Mouse (Mus musculus): Measurements from ENCODE around the gene Eloa. TPM values are rescaled to one million over a fixed set of nuclear protein-coding genes. Genes with fewer than 3 reads are reported as not detected.
"Not testable (repeated sequence)": the region's sequence is repeated elsewhere in the genome, so short reads cannot be mapped to it uniquely, and the experiment has no call there.

The Eloa gene
- polyA plus RNA-seq (2015; fragmentation: Nextera tagmentation; extraction: Ambion mirVana) = 36.4 and 37.9 TPM in 2 replicates

DNA sequence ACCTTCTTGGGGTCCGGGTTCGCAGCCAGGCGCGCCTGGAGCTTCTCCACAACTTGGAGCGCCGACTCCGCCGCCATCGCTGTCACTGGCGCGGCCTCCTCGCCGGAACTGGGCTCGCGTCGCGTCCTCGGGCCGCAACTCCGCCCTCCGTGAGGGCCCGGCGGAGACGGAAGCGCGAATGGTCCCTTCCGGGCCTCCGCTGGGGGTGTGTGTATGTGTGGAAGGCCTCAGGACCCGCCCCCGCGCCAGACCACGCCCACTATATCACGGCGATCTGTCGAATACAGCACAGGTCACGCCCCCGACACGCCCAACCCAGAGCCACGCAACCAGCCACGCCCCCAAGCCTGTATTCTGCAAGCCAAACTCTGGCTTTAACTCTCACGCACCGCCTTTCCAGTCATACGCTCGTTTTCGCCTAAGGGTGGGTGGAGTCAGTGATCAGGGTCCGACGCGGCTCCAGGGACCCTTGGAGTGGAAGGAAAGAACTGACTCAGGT, at the start of gene Eloa:
Gene Eloa, minus strand, starts transcription at position 215 of the 499 bp plus-strand sequence.
- Histone ChIP-seq H3K27ac (peak within 1 kb of the TSS; percentile 88), H3K27me3 (replicated peaks) (no peaks in the 10 kb centered on the region), H3K4me2 (peak within 1 kb of the TSS; percentile 79), H3K9me3 (no peaks in the 10 kb centered on the region), H3K4me3 (replicated peaks) (peak within 1 kb of the TSS; percentile 100), H3K36me3 (no peaks in the 10 kb centered on the region), H3K9ac (peak within 1 kb of the TSS; percentile 99), H3K4me1 (peaks cover 8% of the 10 kb centered on the region; the same call in 1 of the 2 replicates)
- peak; percentile 99 for ATAC-seq (ENCODE audit: insufficient read depth, low FRiP score, low read depth)
- under 1% methylated on average over 47 of the region's 48 CpGs for whole genome bisulfite sequencing

DNA sequence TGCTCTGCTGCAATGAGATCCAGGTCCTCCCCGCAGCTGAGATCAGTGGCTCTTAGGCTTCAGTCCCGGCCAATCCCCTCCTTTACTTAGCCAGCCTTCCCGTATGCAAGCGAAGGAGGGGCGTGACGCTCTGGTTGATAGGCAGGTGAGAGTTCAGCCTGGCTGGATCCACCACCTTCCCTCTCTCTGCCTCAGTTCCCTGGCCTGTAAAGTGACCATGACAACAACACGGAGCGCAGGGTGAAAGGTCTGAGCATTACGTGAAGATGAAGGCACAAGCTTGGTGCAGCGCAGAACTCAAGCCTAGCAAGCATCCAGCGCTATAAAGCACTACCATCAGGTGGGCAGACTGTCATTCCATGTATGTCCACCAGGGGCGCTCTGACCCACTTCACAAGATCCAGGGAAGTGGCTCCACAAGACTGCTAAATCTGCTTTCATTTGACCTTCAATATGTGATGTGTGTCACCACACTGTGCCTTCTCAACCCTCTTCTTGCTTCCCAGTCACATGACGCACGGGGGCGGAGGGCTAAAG, 49.7 kb upstream of the Eloa start:
- 7% methylated on average over 15 of the region's 15 CpGs for WGBS
- Histone ChIP-seq H3K4me1 (peaks cover 14% of the 10 kb centered on the region), H3K4me2 (peak overlapping the region; percentile 39; the same call in 1 of the 2 replicates), H3K9me3 (no peaks in the 10 kb centered on the region), H3K36me3 (no peaks in the 10 kb centered on the region), H3K27ac (0 out of 2 replicates have a peak overlapping the region, but pooled peaks have one; percentile 1), H3K9ac (no peak overlapping the region), H3K27me3 (replicated peaks) (no peaks in the 10 kb centered on the region), H3K4me3 (replicated peaks) (peak overlapping the region; percentile 13; the same call in 1 of the 2 replicates)
- peak; percentile 73 for ATAC-seq (ENCODE audit: insufficient read depth, low FRiP score, low read depth)

DNA sequence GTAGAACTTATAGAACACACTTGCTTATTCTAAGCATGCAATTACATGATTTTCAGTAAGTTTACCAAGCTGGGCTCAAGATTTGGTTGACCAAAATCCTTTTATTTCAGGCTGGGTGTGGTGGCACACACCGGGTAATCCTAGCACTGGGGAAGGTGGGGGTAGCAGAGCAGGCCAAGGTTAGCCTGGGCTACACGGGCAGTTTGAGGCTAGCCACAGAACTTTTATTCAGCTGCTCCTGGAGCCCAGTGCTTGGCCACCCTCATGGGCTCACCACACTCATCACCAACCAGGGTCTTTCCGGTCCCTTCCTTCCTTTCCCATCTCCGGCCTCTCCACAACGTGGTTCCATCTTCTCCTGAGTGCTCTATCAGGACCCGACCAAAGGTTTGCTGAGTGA, 49.0 kb upstream of the Eloa start:
- Histone ChIP-seq H3K27me3 (replicated peaks) (no peaks in the 10 kb centered on the region), H3K9me3 (no peaks in the 10 kb centered on the region), H3K4me1 (peaks cover 14% of the 10 kb centered on the region), H3K4me3 (replicated peaks) (no peak overlapping the region), H3K36me3 (no peaks in the 10 kb centered on the region), H3K27ac (0 out of 2 replicates have a peak overlapping the region, but pooled peaks have one; percentile 31), H3K9ac (no peak overlapping the region), H3K4me2 (no peak overlapping the region)
- ATAC-seq (ENCODE audit: insufficient read depth, low FRiP score, low read depth) = no peak
- WGBS = 56% methylated on average over 6 of the region's 6 CpGs

DNA sequence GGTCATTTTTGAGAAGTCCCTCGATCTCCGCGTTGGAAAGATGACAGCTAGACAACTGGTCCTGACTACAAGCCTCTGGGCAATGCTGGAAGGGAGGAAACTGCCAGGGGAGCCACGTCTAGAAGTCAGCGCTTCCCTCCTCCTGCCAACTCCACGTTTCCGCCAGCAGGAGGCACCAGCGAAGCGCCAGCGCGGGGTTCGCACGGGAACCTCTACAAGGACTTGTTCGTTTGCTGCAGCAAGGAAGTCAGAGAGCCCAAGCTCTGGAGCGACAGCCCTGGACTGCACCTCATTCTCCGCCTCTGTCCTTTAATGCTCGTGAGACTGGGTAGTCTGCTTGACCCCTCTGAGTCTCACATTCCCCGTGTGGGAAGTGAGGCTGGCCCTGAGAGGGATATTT, 48.4 kb upstream of the Eloa start:
- H3K9me3 ChIP-seq = no peaks in the 10 kb centered on the region
- H3K4me2 ChIP-seq = peak overlapping the region; percentile 25
- ATAC-seq (ENCODE audit: insufficient read depth, low FRiP score, low read depth) = peak; percentile 53
- no peaks in the 10 kb centered on the region for H3K27me3 ChIP-seq (replicated peaks)
- no peaks in the 10 kb centered on the region for H3K36me3 ChIP-seq
- H3K4me3 ChIP-seq (replicated peaks) = no peak overlapping the region
- 4% methylated on average over 18 of the region's 18 CpGs for WGBS
- 0 out of 2 replicates have a peak overlapping the region, but pooled peaks have one; percentile 31 for H3K27ac ChIP-seq
- peaks cover 14% of the 10 kb centered on the region for H3K4me1 ChIP-seq
- H3K9ac ChIP-seq = no peak overlapping the region

DNA sequence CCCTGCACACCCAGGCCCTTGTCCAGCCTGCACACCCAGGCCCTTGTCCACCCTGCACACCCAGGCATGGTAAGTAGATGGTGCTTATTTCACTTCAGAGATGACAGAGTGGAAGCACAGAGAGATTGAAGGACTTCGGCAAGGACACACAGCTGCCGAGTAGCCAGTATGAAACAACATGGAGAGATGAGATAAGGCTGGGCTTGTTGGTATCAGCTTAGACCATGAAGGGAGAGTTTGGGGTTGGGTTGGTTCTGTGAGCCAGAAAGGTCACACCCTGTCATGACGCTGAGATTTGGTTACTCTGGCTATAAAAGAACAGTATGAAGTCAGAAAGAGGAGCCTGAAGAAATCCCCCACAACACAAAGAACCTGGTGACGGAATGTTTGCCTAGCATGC, 47.8 kb upstream of the Eloa start:
- no peak overlapping the region for H3K27ac ChIP-seq
- WGBS = 55% methylated on average over 4 of the region's 4 CpGs
- peaks cover 14% of the 10 kb centered on the region for H3K4me1 ChIP-seq
- no peak for ATAC-seq (ENCODE audit: insufficient read depth, low FRiP score, low read depth)
- H3K9ac ChIP-seq = no peak overlapping the region
- H3K9me3 ChIP-seq = no peaks in the 10 kb centered on the region
- no peaks in the 10 kb centered on the region for H3K27me3 ChIP-seq (replicated peaks)
- no peak overlapping the region for H3K4me2 ChIP-seq
- H3K36me3 ChIP-seq = no peaks in the 10 kb centered on the region
- no peak overlapping the region for H3K4me3 ChIP-seq (replicated peaks)

DNA sequence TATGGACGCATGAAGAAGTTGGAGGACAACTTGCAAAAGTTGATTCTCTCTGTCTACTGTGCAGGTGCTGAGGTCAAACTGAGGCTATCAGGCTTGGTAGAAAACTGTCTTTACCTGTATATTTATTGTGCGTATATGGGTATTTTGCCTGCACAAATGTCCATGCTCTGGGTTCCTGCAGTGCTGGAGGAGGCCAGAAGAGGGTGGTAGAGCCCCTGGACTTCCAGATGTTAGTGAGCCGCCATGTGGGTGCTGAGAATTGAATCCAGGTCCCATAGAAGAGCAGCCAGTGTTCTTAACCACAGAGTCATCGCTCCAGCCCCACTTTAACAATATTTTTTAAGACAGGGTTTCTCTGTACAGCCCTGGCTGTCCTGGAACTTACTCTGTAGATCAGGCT, 41.6 kb upstream of the Eloa start:
- H3K4me3 ChIP-seq (replicated peaks) = no peak overlapping the region
- H3K9ac ChIP-seq = no peak overlapping the region
- H3K4me1 ChIP-seq = no peaks in the 10 kb centered on the region
- H3K9me3 ChIP-seq = no peaks in the 10 kb centered on the region
- 88% methylated on average over 4 of the region's 4 CpGs for WGBS
- H3K36me3 ChIP-seq = no peaks in the 10 kb centered on the region
- no peak overlapping the region for H3K27ac ChIP-seq
- no peak overlapping the region for H3K4me2 ChIP-seq
- ATAC-seq (ENCODE audit: insufficient read depth, low FRiP score, low read depth) = no peak
- no peaks in the 10 kb centered on the region for H3K27me3 ChIP-seq (replicated peaks)

DNA sequence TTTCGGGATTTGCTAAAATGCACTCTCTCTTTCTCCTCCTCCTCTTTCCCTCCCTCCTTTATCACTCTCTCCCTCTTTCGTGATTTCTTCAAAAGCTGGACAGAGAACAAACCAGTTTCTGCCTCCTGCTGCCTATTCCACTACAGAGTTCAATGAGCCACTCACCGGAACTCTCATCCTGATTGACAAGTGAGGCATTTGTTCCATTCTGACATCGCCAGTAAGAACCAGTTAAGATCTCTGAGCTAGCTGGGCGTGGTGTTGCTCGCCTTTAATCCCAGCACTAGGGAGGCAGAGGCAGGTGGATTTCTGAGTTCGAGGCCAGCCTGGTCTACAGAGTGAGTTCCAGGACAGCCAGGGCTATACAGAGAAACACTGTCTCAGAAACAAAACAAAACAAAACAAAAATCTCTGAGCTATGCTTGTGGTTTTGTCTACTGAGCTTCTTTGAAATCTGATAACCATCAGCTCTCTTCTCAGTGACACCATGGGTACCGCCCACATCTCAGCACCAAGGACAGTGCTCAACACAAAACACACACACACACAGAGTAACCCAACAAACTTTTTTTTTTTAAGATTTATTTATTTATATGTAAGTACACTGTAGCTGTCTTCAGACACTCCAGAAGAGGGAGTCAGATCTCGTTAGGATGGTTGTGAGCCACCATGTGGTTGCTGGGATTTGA, 38.4 kb upstream of the Eloa start:
- H3K9me3 ChIP-seq; ATAC-seq (ENCODE audit: insufficient read depth, low FRiP score, low read depth); H3K4me2 ChIP-seq; H3K4me3 ChIP-seq (replicated peaks); H3K27ac ChIP-seq; H3K36me3 ChIP-seq; H3K9ac ChIP-seq; H3K4me1 ChIP-seq; H3K27me3 ChIP-seq (replicated peaks): not testable (repeated sequence)
- WGBS = 56% methylated on average over 9 of the region's 9 CpGs

DNA sequence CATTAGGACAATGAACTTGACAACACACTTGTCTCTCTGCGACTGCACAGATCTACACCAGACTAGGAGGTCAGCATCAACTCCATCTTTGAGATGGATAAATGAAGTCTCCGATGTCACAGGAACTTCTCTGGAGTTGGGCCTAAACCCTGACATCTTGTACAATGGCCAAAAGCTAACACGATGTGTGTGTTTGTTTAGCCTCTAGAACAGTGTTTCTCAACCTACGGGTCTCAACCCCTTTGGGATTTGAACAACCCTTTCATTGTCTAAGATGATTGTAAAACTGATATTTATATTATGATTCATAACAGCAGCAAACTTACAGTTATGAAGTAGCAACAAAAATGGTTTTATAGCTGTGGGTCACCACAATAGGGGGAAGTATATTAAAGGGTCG, 36.4 kb upstream of the Eloa start:
- Histone ChIP-seq H3K4me2 (no peak overlapping the region), H3K9me3 (no peaks in the 10 kb centered on the region), H3K36me3 (no peaks in the 10 kb centered on the region), H3K9ac (no peak overlapping the region), H3K27me3 (replicated peaks) (no peaks in the 10 kb centered on the region), H3K27ac (no peak overlapping the region), H3K4me3 (replicated peaks) (no peak overlapping the region), H3K4me1 (no peaks in the 10 kb centered on the region)
- no peak for ATAC-seq (ENCODE audit: insufficient read depth, low FRiP score, low read depth)
- WGBS = 80% methylated on average over 5 of the region's 5 CpGs

DNA sequence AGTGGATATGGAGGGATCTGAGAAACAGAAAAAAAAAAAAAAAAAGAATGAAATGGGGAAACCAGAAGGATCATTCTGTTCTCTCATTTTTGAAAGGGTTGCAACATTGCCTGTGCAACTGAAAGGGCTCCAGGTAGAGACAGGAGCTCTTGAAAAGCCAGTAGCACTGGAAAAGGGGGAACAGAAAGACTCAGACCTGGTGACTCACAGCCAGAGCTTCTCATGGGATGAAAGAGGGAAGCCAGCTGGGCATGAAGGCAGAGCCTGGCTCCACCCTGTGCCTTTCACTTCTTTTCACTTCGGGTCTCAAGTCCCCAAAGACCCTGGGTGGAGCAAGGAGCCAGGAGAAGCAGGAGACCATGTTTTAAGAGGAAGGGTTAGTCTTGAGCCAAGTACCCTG, 34.5 kb upstream of the Eloa start:
- peaks cover 12% of the 10 kb centered on the region for H3K4me1 ChIP-seq
- no peak overlapping the region for H3K9ac ChIP-seq
- H3K36me3 ChIP-seq = peaks cover 9% of the 10 kb centered on the region; the same call in 1 of the 2 replicates
- H3K4me3 ChIP-seq (replicated peaks) = no peak overlapping the region
- no peak overlapping the region for H3K4me2 ChIP-seq
- no peaks in the 10 kb centered on the region for H3K9me3 ChIP-seq
- no peaks in the 10 kb centered on the region for H3K27me3 ChIP-seq (replicated peaks)
- H3K27ac ChIP-seq = no peak overlapping the region
- ATAC-seq (ENCODE audit: insufficient read depth, low FRiP score, low read depth) = no peak
- 32% methylated on average over 1 of the region's 1 CpGs for WGBS

DNA sequence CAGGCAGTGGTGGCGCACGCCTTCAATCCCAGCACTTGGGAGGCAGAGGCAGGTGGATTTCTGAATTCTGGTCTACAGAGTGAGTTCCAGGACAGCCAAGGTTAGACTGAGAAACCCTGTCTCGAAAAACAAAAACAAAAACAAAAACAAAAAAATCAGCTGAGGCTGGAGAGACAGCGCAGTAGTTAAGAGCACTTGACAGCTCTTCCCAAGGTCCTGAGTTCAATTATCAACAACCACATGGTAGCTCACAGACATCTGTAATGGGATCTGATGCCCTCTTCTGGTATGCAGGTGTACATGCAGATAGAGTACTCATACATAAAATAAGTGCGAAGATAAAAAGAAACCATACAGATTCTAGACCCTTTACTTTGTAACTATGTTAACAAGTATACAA, 32.3 kb upstream of the Eloa start:
- Histone ChIP-seq H3K27ac (no peak overlapping the region), H3K9ac (no peak overlapping the region), H3K4me3 (replicated peaks) (no peak overlapping the region), H3K27me3 (replicated peaks) (no peaks in the 10 kb centered on the region), H3K4me1 (peaks cover 21% of the 10 kb centered on the region), H3K36me3 (peaks cover 31% of the 10 kb centered on the region), H3K4me2 (no peak overlapping the region), H3K9me3 (no peaks in the 10 kb centered on the region)
- WGBS = 70% methylated on average over 5 of the region's 5 CpGs
- no peak for ATAC-seq (ENCODE audit: insufficient read depth, low FRiP score, low read depth)

DNA sequence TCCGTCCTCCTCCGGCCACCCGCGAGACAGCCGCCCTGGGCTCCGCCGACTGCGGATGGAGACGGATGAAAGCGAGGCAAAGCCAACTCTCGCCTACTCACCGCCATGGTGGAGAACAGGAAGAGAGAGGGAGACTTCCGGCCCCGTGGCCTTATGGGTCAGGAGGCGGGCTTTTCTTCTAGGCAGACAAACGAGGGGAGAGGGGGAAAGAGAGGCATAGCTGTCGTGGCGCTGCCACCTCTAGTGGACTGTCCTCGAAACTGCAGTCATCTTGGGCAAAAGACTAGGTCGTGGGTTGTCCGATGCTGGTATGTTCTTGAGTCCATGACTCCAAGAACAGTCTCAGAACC, 31.7 kb upstream of the Eloa start, which contains the start of gene Rpl11:
Gene Rpl11, minus strand, starts transcription at position 182 of the 350 bp plus-strand sequence.
- under 1% methylated on average over 21 of the region's 21 CpGs for WGBS

DNA sequence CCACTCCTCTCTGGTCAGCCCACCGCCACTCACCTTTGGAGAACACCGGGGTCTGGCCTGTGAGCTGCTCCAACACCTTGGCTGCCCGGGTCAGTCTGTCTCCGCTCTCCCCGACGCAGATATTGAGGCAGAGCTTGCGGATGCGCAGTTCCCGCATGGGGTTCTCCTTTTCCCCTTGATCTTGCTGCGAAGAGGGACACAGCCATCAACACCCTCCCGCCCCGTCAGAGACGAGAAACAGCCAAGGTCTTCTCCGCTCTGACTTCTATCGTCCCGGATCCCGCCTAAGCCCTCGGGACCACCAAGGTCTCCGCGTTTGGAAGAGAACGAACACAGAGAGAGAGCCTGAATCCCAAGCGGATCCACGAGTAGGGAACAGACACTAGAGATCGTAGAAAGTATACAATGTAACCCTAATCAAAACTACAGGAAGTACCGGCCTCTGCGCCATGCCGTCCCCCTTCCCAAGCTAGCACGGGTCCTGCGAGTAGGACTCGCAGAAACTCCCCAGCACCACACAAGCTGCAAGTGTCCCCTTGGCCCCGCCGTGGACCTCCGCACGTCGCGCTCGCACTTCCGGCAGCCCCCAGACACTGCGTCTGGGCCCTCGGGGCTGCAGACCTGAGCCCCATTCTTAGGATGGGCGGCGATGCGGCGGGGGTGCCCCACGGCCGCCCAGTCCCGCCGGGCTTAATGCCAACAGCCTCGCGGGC, 31.1 kb upstream of the Eloa start:
- H3K27ac ChIP-seq = peak overlapping the region; percentile 74
- peak overlapping the region; percentile 87 for H3K4me2 ChIP-seq
- H3K4me3 ChIP-seq (replicated peaks) = peak overlapping the region; percentile 71
- under 1% methylated on average over 49 of the region's 50 CpGs for WGBS
- H3K27me3 ChIP-seq (replicated peaks) = no peaks in the 10 kb centered on the region
- ATAC-seq (ENCODE audit: insufficient read depth, low FRiP score, low read depth) = peak; percentile 42
- peaks cover 40% of the 10 kb centered on the region for H3K36me3 ChIP-seq
- H3K4me1 ChIP-seq = peaks cover 21% of the 10 kb centered on the region
- no peaks in the 10 kb centered on the region for H3K9me3 ChIP-seq
- H3K9ac ChIP-seq = peak overlapping the region; percentile 99

More for the DNA sequence above, 31.7 kb upstream of the Eloa start, which contains the start of gene Rpl11:
- H3K27ac ChIP-seq = peak within 1 kb of the TSS; percentile 74
- ATAC-seq (ENCODE audit: insufficient read depth, low FRiP score, low read depth) = peak; percentile 95
- peak within 1 kb of the TSS; percentile 99 for H3K9ac ChIP-seq
- no peaks in the 10 kb centered on the region for H3K9me3 ChIP-seq
- peak within 1 kb of the TSS; percentile 87 for H3K4me2 ChIP-seq
- H3K4me3 ChIP-seq (replicated peaks) = peak within 1 kb of the TSS; percentile 71
- peaks cover 36% of the 10 kb centered on the region for H3K36me3 ChIP-seq
- no peaks in the 10 kb centered on the region for H3K27me3 ChIP-seq (replicated peaks)
- peaks cover 21% of the 10 kb centered on the region for H3K4me1 ChIP-seq
